Mouse (Mus musculus) adrenal gland, postnatal 10 days (tissue): ENCODE measurements around the gene Fosl1. TPM values are rescaled to one million over a fixed set of nuclear protein-coding genes. Genes with fewer than 3 reads are reported as not detected.

Experiments
- DNase-seq: peaks from one replicate; pipeline ENCODE4 v3.0.0; 2021; ENCODE audit warnings: mixed read lengths
- total RNA-seq, 2 experiments: library from RNA; stranded (reverse); gene quantifications; 2 replicates each; pipeline ENCODE4 v1.2.3; 2021

Gene Fosl1
- total RNA-seq, 2 experiments from 2014 or later: 0.18 TPM; not detected in 1

DNA sequence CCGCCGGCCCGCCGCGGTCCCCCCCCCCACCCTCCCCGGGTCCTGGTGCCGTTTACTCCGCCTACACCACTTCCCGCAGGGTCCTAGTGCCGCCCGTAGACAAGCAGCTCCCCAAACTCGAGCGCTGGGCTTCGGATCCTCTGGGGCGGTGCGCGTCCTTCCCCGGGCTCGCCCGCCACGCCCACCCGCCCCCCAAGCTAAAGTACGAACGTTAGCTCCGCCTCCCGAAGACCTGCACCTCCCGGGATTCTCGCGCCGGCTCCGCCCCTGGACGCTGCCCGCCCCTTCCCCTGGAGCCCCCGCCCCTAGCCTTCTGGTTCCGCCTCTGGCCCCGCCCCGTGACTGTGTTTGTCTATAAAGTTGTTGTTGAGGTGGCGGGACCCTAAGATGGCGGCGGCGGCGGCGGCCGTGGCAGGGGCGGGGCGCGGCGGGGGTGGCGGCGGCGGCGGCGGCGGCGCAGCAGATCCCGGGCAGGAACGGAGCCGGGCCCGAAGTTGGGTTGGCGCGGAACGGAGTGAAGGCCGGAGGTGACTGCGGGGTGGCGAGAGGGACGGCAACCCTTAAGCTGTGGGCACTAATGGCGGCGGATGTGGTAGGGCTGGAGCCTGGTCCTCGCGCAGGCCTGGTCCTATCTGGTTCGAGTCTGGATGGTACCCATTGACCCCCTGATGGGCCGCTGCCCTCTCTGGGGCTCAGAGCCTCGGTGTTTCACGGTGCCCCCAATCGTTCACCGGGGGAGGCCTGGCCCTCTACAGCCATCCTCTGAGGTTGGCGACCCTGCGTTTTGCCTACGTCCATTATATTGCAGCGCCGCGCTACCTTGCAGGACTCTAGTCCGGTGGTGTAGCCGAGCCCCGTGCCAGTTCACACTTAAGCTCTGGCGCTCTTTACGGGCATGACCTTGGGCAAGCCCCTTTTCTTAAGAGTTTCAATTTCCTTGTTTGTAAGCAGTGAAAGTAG lies 22.3 kb upstream of the Fosl1 start, which contains the start of the genes Drap1 and AI837181:
TSS of gene Drap1 (minus strand) at position 198 of the 960 bp plus-strand sequence.
TSS of gene AI837181 (plus strand) at position 363 of the 960 bp plus-strand sequence.
- DNase-seq: peak; percentile 97

DNA sequence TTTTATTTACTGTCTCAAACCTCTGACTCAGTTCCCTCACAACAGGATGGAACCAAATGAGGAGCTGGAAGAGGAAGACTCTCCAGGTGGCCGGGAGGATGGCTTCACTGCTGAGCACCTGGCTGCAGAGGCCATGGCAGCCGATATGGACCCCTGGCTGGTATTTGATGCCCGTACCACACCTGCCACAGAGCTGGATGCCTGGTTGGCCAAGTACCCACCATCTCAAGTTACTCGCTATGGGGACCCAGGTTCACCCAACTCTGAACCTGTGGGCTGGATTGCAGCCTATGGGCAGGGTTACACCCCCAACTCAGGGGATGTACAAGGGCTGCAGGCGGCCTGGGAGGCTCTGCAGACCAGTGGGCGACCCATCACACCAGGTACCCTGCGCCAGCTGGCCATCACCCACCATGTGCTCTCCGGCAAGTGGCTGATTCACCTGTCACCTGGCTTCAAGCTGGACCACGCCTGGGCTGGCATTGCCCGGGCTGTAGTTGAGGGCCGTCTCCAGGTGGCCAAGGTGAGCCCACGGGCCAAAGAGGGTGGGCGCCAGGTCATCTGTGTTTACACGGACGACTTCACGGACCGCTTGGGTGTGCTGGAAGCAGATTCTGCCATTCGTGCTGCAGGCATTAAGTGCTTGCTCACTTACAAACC lies 21.3 kb upstream of the Fosl1 start:
- no peak for DNase-seq

DNA sequence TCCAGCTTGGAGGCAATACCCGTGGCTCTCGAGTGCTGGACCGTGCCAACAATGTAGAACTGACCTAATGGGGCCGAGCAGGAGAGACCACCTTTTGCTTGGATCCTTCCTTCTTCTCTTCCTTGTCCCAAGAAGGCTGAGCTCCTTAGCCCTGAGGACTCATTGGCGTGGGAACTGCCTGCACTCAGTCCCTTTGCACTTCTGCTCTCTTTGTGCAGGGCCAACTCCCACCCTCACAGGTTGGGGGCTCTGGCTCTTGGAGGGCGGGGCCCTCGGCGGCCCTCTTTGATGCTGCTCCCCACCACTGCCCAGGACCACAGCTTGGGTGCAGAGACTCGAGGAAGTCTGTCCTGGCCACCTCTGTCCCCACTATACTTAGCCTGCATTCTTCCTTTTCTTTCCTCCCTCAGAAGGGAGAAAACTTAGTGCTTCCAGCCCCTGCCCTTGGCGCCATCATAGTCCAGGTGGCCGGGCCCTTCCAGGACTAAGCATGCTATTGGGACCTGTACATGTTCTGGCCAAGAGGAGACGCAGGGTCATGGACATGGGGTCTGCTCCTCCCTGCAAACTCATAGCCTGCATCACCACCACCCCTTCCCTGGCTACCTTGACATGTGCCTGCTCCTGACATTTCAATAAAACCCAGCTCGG lies 20.6 kb upstream of the Fosl1 start:
- DNase-seq: no peak

DNA sequence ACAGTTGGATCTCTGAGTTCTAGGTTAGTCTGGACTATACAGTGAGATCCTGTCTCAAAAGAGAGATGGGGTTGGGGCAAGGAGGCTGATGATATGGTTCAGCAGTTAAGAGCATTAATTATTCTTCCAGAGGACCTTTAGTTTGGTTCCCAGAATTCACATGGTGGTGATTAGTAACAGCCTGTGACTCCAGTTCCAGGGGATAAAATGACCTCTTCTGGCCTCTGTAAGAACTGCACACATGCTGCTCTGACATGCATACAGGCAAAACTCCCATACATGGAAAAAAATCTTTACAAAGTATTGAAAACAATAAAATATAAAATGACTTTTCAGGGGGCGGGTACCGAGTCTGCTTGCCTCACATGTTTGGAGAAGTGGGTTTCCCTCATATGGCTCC lies 19.3 kb upstream of the Fosl1 start:
- DNase-seq: peak; percentile 58

DNA sequence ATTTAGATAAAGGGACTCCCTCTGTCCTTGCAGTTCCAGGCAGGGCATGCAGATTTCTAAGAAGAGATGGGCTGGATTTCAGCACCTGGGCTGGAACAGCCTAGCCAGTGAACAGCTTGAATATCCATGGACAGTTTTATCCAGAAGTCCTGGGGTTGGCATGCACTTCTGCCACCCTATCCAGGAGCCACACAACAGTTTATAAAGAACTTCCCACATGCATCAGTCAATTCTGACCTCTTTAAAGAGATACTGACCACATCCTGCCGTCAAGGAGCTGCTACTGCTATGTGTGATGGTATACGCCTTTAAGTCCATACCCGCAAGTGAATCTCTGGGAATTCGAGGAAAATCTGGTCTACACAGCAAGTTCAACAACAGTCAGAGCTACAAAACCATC lies 18.1 kb upstream of the Fosl1 start:
- no peak for DNase-seq

DNA sequence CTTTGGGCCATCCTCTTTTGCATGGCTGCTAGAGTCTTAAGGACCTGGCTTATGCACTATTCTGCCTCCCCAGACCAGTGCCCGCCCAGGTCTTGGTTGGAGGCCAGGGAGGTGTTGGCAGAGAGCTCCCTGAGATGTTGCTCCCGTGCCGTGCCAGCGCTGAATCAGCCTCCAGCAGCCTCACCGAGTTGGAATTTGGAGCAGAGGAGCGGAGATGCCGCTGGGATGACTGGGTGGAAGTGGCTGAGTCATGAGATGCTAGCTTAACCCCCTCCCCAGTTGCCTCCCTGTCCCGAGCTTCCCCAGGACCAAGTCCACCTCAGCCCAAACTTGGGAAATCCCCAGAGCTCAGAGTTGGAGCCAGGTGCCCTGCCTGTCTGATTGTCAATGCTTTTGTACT lies 17.5 kb upstream of the Fosl1 start:
- DNase-seq: peak; percentile 88

DNA sequence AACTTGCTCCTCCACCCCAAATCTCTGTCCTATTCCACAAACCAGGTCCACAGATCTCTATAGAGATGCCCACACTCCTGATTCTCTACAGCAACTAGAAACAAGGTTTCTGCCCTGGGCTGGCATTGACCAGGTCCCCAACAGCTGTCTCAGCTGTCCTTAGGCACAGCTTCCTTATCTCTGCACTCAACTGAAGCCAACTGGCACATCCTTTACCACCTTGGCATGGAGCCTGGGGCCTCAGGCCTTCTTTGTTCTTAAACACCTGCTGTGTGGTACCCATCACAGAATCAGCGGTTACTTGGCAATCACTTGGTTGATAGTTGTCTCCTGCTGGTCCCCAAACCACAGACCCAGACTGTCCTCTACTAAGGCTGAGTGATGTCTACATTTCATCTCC lies 16.9 kb upstream of the Fosl1 start:
- DNase-seq: peak; percentile 48

DNA sequence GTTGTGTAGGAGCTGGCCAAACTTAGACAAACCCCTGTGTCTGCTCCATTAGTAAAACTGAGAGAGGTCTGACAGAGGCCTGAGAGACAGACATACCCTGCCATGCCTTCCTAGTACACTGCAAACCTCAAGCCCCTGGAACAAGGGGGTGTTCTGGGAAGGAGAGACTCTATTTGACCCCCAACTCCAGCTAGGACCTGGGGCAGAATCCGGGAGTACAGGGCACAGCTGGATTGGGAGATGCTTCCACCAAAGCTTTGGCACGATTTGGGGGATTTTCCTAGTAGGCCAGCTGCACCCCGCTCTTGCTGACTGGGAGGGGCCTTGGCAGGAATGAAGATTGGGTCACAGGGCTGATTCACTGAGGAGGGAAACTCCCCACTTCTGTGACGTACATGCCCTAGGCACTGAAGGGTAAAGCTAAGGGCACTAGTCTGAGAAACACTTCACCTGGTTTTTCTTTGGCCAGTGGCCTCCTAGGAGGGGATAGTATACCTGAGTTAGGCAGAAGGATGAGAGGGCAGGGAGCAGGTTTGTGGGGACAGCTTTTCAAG lies 15.4 kb upstream of the Fosl1 start:
- no peak for DNase-seq

DNA sequence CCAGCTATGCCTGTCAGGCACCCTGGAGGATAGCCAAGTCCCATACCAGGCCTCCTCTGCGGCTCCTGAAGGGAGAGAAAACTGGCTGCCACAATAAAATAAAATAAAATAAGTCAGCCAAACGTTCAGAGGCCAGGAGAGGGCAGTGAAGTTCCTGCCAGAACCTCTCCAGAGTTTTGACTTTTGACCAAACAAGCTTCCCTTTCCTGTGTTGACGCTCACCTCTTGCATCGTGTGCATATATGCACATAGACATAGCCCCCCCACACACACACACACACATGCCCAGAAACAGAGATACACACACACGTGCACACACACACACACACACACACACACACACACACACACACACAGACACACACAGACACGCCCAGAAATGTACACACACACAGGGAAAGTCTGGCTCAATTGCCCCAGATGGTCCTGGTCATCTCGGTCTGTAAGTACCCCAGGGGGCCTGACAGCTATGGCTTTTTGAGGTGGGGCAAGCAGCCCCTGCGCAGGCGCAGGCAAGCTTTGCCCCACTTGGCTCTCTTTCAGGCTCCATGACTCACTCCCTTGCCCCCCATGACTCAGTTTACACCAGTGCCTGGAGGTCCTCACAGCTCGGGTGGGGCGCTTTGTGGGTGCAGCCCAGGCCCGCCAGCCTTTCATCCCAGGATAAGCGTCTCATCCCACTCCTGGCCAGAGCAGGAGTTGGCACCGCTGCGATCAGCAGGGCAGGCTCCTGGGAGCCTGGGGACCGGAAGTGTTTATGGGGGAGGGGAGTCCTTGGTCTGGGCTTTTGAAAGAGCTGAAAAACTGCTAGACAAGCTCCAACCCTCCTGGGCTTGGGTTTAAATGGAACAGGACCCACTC lies 14.1 kb upstream of the Fosl1 start:
- DNase-seq: peak; percentile 83

DNA sequence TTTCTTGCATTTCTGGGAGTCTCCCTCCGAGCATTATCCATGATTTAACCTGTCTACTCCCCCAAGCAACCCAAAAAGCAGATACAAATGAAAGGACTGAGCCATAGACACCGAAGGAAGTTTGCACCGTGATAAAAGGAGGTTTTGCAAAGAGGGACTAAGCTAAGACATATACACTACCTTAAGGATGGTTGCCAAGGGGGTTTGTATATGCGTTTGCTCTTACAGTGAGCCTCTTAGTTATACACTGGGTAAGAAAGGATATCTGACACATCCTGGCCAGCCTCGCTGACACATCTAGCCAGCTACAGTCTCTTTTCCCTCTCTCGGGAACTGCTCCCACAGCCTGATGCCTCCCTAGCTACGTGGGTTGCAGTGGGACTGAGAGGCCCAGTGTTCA lies 13.4 kb upstream of the Fosl1 start:
- DNase-seq: no peak

DNA sequence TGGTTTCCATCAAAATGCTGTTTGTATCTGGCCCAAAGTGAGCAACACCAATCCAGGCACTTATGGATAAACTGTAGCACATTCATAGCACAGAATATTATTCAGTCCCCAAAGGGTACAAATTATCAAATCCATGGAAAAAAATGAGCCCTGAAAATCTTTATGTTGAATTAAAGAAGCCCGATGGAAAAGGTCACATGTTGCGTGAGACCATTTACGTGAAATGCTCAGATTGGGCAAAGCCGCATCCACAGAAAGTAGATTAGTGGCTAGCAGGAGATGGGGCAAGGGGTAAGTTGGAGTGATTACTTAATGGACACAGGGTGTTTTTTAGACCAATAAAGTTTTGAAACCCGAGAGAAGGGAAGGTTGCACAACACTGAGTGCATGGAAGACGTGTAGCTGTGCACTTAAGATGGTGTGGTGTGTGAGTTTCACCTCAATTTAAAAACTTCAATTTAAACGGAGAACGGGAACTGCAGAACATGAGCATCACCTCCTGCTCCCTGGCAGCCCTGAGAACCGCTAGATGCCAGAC lies 2.9 kb upstream of the Fosl1 start:
- no peak for DNase-seq

DNA sequence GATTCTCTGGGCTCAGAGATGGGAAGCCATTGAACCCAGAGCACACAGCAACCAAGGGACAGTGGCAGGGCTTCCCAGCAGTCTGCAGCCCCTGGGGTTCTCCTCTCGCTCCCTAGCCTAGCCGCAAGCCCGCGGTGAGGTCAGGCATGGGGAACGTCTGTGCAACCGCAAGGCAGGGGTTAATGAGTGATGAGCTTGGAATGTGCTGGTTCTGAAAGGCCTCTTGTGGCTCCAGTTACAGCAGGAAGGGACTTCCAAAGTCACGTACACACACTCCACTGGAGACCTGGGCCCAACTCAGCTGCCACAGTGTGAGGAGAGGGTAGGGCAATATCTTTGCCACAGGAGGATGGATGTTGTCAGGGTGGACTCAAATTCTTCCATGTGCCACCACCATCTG lies 2.4 kb upstream of the Fosl1 start:
- no peak for DNase-seq

DNA sequence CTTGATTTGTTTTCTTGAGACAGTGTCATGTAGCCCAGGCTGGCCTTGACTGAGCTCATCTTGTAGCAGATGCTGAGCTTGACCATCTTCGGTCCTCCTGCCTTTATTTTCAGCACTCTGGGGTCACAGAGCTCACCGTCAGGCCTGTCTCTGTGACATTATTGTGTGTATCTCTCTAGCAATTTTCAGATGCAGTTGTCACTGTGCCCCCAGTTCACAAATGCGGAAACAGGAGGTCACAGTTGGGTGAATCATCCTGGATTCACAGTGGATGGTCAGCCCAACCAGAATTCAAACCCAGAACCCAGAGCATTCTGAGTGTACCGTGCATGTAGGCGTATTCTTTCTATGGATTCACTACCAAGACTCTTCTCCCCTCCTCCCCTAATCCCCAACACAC lies 1.6 kb upstream of the Fosl1 start:
- DNase-seq: no peak

DNA sequence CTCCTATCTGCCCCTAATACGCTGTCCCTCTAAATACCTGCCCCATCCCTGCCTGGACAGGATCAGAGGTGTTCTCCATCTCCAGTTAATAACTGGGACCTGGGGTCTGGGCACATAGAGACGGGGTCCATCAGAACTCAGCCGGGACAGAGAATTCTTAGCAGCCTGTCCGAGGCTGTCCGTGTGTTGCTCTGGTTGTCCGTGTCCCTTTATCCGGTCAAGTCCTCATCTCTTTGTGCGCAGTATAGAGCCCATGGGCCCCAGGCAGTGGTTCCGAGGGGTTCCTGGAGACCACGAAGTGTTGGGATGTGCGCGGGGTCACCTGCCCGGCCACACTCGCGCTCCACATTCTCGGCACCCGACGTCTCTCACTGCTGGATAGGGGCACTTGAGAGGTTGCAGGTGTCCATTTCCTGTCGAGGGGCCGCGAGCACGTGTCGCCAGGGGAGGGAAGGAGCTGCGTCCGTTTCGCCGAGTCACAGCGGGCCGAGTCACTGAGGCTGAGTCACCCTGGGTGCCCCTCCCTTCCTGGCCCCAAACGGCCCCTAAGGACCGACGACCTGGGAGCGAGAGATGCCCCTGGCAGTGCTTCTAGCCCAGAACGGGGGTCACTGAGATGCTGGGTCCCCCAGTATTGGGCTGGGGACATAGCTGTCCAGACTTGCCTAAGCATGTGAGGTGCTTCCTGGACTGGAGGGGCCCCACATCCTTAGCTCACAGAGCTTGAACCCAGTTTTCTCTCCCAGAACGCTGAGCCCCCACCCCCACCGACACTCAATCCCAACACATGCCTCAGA lies 1.2 kb downstream of the Fosl1 start:
- DNase-seq: peak; percentile 36

DNA sequence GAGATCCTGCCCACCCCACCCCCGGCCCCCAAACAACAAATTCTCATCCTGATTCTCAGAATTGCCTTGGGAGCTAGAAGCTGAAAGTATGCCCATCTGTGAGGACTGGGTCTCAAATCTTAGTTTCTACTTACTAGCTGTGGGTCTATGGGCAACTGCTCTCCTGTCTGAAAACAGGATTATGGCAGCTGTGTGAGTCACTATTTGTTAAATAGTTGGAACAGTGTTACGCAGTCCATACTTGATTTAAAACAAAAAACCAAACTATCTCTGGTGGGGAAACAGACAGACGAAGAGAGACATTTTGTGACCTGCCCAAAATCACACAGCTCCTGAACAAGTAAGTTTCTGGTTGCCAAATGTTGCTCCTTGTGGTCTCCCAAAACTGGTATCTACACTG lies 2.3 kb downstream of the Fosl1 start:
- no peak for DNase-seq

DNA sequence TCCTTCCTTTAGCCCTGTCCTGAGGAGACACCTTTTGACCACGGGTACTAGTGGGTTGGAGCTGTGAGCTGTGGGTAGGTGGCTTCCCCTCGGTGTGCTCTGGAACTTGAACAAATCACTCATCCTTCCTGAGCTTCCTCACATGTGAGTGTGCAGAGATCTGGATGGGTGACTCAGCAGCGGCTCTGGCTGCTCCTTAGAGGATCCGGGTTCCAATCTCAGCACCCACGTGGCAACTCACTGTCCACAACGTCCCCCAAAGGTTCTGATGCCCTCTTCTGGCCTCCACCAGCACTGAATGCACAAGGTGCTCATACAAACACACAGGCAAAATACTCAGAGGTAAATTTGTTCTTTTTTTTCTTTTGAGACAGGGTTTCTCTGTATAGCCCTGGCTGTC lies 4.4 kb downstream of the Fosl1 start:
- DNase-seq: no peak

DNA sequence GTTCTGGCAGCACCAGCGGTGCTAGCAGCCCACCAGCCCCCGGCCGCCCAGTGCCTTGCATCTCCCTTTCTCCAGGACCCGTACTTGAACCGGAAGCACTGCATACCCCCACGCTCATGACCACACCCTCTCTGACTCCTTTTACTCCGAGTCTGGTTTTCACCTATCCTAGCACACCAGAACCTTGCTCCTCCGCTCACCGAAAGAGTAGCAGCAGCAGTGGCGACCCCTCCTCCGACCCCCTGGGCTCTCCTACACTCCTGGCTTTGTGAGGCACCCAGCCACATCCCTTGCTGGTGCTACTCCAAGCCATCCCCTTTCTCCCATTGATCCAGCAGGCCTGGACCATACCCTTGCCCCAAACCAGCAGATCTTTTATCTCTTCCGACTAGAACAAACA lies 7.7 kb downstream of the Fosl1 start:
- no peak for DNase-seq

DNA sequence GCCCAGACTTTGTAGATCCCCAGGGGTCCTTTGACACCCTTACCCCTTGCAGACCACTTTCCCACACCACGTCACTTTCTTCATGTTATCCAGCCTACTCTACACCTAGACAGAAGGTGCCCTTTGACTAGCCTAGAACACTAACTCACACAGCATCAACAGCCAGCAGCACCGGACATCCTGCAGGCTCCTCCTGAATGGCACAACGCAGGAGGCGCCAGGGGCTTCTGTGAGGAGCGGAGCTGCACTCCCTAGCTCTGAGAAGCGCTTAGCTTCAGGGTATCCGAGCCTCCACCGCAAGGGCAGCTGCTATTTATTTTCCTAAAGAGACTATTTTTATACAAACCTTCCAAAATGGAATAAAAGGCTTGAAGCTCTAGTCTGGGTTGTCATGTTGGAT lies 8.2 kb downstream of the Fosl1 start:
- DNase-seq: no peak

DNA sequence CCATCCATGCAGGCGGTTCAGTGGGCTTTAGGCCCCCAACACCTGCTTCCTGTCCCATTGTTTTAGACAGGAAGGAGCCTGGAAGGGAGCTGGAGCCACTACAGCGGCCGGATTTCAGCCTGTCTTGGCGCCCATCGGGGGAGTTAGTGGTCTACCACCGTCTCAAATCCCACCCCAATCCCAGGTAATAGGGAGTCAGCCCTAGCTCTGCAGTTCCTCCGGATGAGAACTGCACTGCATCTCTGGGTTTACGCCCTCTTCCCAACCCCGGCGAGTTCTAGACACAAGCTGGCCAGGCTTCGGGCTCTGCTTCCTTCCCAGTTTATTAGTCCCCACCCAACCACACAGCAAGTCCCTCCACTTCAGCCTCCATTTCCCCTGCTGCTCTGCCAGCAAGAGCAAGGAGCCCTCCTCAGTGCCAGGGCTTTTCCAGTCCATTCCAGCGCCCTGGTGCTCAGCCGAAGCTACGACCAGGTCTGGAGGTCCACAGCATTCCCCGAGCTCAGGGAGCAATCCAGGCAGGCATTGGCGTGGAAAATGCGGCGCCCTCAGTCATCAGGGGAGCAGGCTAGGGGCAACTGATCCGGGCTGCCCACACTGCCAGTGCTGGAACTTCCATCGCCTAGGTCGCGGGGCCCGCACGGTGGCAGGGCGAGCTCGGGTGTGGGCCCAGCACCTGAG lies 9.0 kb downstream of the Fosl1 start:
- DNase-seq: peak; percentile 42
